Mouse (Mus musculus) ES-E14 (cell line): ENCODE measurements at regions not wholly inside any gene's neighbourhood (a gene's known extent, or its start where the extent isn't known, plus 50 kb on each side); places are given as distances from the start of the nearest gene placed in this dataset.

Source experiments
- DNase-seq: peaks from one replicate; pipeline ENCODE4 v3.0.0-alpha.2; 2013; ENCODE audit warnings: low read depth, low spot score
- H3K27ac ChIP-seq: 2 replicates; pipeline ENCODE4 v1.5.1; 2012; ENCODE audit warnings: low read depth, mild to moderate bottlenecking, low read length, moderate library complexity, mixed read lengths; ENCODE audit not compliant: poor library complexity, insufficient read depth, severe bottlenecking
- H3K36me3 ChIP-seq: 2 replicates; pipeline ENCODE4 v1.6.1; 2012; ENCODE audit warnings: mild to moderate bottlenecking, low read length, moderate library complexity, mixed read lengths; ENCODE audit not compliant: control insufficient read depth, poor library complexity, insufficient read depth, severe bottlenecking
- H3K4me1 ChIP-seq, 2 experiments: fragments of 150-350 bp in 1 of 2; sonication (generic) in 1 of 2; 2 replicates each; pipeline ENCODE4 v1.6.1; 2012; ENCODE audit warnings: low read length in 2 of 2, mild to moderate bottlenecking in 1 of 2, mixed read lengths in 1 of 2; ENCODE audit not compliant: control insufficient read depth in 2 of 2, insufficient read depth in 2 of 2, poor library complexity in 1 of 2
- H3K4me3 ChIP-seq, 2 experiments: fragments of 150-350 bp in 1 of 2; sonication (generic) in 1 of 2; 2 replicates each; pipeline ENCODE4 v1.5.1; 2012; ENCODE audit warnings: low read length in 2 of 2, low read depth in 1 of 2, mild to moderate bottlenecking in 1 of 2, mixed read lengths in 1 of 2; ENCODE audit not compliant: insufficient read depth in 1 of 2, poor library complexity in 1 of 2, severe bottlenecking in 1 of 2
- H3K9ac ChIP-seq: 2 replicates; pipeline ENCODE4 v1.6.1; 2012; ENCODE audit warnings: low read depth, mild to moderate bottlenecking, low read length, mixed read lengths; ENCODE audit not compliant: poor library complexity, insufficient read depth, severe bottlenecking
- H3K9me3 ChIP-seq: fragments of 150-350 bp; sonication (generic); 2 replicates; pipeline ENCODE4 v1.6.1; 2012; ENCODE audit warnings: low read depth, mild to moderate bottlenecking, low read length; ENCODE audit not compliant: control insufficient read depth, insufficient read depth
- CHD2 ChIP-seq: IDR thresholded peaks from 2 replicates; pipeline ENCODE4 v1.6.1; 2014; ENCODE audit warnings: mild to moderate bottlenecking, low read depth, low read length, inconsistent platforms
- HCFC1 ChIP-seq: IDR thresholded peaks from 2 replicates; pipeline ENCODE4 v1.6.1; 2012; ENCODE audit warnings: low read length, inconsistent platforms, borderline replicate concordance; ENCODE audit not compliant: insufficient read depth
- MAFK ChIP-seq: IDR thresholded peaks from 2 replicates; pipeline ENCODE4 v1.6.1; 2014; ENCODE audit warnings: mild to moderate bottlenecking, low read depth, low read length, inconsistent platforms; ENCODE audit not compliant: insufficient read depth
- ZC3H11A ChIP-seq: IDR thresholded peaks from 2 replicates; pipeline ENCODE4 v1.6.1; 2012; ENCODE audit warnings: low read depth, mild to moderate bottlenecking, inconsistent platforms, low read length, borderline replicate concordance
- ZNF384 ChIP-seq: IDR thresholded peaks from 2 replicates; pipeline ENCODE4 v1.6.1; 2012; ENCODE audit warnings: low read depth, low read length, inconsistent platforms
- in situ Hi-C, 2 experiments: fragments of 600-800 bp; cut with MboI; formaldehyde crosslinking; loops; one replicate each; pipeline ENCODE4 v1.15.1; 2025; ENCODE audit warnings: low sequenced_read_pairs in 2 of 2, inconsistent platforms in 1 of 2; ENCODE audit not compliant: unreplicated experiment in 2 of 2

GRCm38 (mm10) chr7:54406596-54406995 is 428.7 kb upstream of the Luzp2 start:
- H3K4me3 ChIP-seq, result no peak overlapping the region
- peak; percentile 8 for DNase-seq
- no peaks in the 10 kb centered on the region for H3K4me1 ChIP-seq
- in situ Hi-C loops, result no loop called here
- no peaks in the 10 kb centered on the region for H3K9me3 ChIP-seq
- H3K36me3 ChIP-seq, result no peaks in the 10 kb centered on the region
- no peak overlapping the region for H3K9ac ChIP-seq
- TF ChIP-seq ZC3H11A (no peak), MAFK (no peak)
- H3K27ac ChIP-seq, result no peak overlapping the region

- no peak for TF ChIP-seq ZC3H11A
- no peak for TF ChIP-seq ZNF384
- no peak for TF ChIP-seq HCFC1
- no peak for TF ChIP-seq CHD2
- no peak for TF ChIP-seq MAFK
- Histone ChIP-seq H3K4me3 (no peak overlapping the region), H3K9ac (no peak overlapping the region), H3K36me3 (no peaks in the 10 kb centered on the region), H3K9me3 (no peaks in the 10 kb centered on the region), H3K27ac (no peak overlapping the region), H3K4me1 (no peaks in the 10 kb centered on the region)
- DNase-seq, result no peak
- in situ Hi-C loops, result no loop called here
Measured at GRCm38 (mm10) chr7:54407768-54408167, 427.5 kb upstream of the Luzp2 start.
